Mouse (Mus musculus): ENCODE measurements around the gene Pgm3. TPM values are rescaled to one million over a fixed set of nuclear protein-coding genes. Genes with fewer than 3 reads are reported as not detected.

Gene Pgm3
- total RNA-seq, 2 experiments from 2014 or later, result 3.3 to 4.6 TPM

GRCm38 (mm10) chr9:86570261-86570890 lies 1.3 kb downstream of the Pgm3 start:
- no peak for DNase-seq (ENCODE audit: low spot score)

GRCm38 (mm10) chr9:86569314-86569910 lies 2.2 kb downstream of the Pgm3 start:
- DNase-seq (ENCODE audit: low spot score), result no peak

DNA sequence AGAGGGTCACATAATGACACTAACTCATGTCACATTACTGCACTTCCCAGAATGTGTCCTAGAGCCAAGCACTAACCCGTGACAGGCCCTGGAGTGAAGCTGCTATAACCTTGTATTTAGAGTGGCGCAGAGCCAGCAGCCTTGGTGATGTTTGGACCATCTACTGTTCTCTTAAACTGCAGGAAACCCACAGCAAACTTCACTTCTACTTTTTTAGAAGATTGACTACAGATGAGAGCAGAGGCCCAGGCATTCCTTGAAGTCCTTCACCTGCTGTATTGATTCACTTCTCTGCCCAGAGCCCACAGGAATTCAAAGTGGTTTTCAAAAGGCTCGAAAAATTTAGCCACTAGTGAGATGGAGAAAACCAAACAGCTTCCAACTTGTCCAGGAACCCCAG lies 11.1 kb downstream of the Pgm3 start:
- DNase-seq (ENCODE audit: low spot score), result no peak

GRCm38 (mm10) chr9:86554641-86555040 lies 17.0 kb downstream of the Pgm3 start:
- no peak for DNase-seq (ENCODE audit: low spot score)

- no peak for DNase-seq (ENCODE audit: low spot score)
Observed at GRCm38 (mm10) chr9:86553886-86554285, 17.8 kb downstream of the Pgm3 start.

DNA sequence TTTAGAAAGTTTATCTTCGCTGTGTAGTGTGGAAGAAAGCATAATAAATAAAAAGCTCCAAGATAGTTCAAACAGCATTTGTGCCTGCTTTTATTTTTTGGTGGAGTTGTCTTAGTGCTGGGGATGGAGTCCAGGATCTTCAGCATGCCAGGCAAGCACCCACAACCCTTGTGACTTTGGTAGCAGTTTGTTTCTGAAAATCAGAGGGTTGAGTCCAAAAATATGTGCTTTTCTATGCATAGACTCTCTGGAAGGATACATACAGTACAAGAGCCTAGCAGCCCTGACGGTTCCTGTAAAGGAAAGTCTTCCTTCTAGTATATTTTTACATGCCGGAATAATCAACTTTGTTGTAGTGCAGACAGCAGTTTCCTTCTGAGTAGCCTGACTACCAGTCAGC lies 20.9 kb downstream of the Pgm3 start:
- DNase-seq (ENCODE audit: low spot score), result no peak

DNA sequence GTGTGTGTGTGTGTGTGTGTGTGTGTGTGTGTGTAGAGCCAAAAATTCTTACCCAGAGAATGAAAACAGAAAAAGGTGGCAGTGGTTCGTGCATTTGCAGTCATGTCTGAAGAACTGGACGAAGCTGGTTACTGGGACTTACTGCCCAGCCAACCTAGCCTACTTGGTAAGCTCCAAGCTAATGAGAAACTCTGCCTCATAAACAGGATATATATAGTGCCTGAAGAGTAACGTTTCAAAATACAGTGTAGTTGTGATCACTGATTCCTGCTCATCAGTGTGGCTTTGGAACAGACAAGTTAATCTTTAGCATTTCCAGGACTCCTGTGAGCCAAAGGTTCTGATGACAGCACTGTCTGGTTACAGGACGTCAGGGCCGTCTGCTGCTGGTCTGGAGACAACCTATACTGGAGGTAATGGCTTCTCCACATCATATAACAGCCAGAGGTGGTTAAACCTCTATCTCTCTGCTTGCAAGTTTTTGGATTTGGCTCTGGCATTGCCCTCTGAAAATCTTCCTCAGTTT lies 21.9 kb downstream of the Pgm3 start:
- DNase-seq (ENCODE audit: low spot score), result no peak

DNA sequence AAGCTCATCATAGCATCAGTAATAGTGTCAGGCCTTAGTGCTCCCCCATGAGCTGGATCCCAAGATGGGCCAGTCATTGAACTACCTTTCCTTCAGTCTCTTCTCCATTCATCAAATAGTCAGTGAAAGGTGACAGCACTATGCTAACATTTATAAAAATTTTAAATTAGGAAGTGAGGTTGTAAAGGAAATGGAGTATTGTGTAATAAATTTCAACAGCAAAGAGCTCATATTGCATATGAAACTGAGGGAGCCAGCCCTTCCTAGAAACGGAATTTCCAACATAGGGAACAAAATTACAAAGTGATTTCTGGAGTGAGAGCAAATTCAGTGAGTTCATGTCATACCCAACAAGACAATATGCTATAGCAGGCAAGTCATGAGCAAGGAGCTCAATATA lies 27.1 kb downstream of the Pgm3 start:
- no peak for DNase-seq (ENCODE audit: low spot score)

GRCm38 (mm10) chr9:86543451-86543850 lies 28.2 kb downstream of the Pgm3 start:
- no peak for DNase-seq (ENCODE audit: low spot score)

DNA sequence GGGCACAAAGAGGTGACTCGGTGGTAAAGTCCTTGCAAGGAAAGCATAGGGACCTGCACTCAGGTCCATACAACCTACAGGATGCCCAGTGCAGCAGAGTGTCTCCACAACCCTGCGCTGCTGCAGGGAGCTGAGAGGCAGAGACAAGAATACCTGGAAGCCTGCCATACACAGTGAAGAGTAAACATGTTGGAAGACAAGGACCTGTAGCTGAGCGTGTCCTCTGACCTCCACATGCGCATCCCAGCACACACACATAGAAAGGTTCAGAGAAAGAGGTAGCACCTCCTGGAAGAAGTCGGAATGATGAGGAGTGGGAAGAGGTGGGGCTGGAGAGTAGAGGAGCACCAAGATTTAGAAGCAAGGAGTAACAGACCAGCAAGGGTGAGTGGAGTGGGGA lies 37.6 kb downstream of the Pgm3 start:
- no peak for DNase-seq (ENCODE audit: low spot score)

DNA sequence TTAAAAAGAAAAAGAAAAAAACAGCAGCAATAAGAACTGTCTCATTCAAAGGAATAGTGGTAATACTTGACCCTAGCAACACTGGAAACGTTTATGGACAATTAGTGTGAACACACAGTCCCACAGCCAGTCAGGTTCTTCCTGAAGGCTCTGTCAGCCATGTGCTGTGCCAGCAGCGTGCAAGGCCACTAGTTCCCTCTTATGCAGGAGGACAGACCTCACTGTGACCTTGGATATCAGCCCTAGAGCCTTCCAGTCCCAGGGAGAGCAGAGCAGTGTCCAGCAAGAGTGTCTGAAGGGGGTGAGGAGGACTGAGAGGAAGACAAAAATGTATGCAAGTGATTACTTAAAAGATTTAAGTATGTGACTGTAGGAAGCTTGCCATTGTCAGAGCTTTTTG lies 46.0 kb downstream of the Pgm3 start:
- no peak for DNase-seq (ENCODE audit: low spot score)

DNA sequence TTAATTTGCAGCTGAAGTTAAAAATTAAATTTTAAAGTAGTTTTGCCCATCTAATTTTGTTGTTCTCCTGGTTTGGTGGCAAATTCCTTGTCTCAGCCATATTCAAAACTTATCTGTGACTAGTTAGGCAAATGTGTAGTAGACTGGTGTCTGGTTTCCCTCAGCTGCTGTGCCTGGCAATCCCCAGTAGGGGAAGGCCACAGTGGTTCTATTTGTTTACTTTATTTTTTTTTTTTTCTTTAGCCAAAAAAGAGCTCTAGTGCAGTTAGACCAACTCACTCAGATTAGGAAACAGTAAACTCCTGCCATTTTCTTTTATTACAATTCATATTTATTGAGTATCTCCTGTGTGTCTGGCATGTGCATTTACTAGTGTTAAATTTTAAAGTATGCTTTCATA lies 49.3 kb downstream of the Pgm3 start:
- no peak for DNase-seq (ENCODE audit: low spot score)

DNA sequence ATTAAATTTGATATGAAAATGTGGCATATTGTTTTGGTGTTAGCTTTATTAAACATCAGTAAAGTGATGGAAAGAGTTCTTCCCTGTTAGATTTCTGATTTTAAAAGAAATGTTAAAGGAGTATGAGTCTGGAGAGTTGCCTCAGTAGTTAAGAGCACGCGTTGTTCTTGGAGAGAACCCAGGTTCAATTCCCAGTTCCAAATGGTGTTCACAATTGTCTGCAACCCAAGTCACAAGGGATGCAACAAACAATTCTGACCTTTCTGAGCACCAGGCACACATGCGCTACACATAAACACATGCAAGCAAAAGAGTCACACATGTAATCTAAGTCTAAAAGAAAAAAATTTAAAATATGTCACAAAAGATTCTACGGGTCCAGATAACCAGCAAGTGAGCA lies 56.8 kb downstream of the Pgm3 start:
- DNase-seq (ENCODE audit: low spot score), result peak; percentile 63

- peak; percentile 17 for DNase-seq (ENCODE audit: low spot score)
Observed at GRCm38 (mm10) chr9:86514390-86514789, 57.3 kb downstream of the Pgm3 start.

- DNase-seq (ENCODE audit: low spot score), result peak; percentile 19
Observed at GRCm38 (mm10) chr9:86513733-86514132, 57.9 kb downstream of the Pgm3 start.

DNA sequence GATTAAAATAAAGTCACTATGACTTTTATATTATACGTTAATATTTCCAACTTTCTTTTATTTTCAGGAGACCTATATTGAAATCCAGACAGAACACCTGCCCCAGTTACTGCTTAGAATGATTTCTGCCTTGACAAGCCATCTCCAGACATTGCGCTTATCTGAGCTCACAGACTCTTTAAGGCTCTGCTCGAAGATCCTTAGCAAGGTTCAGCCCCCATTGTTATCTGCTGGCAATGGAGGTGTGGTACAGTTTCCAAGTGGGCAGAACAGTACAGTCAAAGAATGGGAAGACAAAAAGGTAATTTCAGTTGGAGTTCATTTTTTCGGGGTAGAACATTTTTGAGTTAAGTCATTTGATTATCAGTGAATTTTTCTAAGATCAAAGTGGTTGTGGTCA lies 64.2 kb downstream of the Pgm3 start:
- DNase-seq (ENCODE audit: low spot score), result no peak

Other genes starting within 250 kb of the Pgm3 start
- 1 to 10 TPM; 4.3 to 4.5 TPM for gene Ube2cbp, start 106.9 kb downstream of the Pgm3 start, total RNA-seq (2021)
- 10 to 100 TPM in 1 of 2 experiments, 1 to 10 TPM in 1; 9.8 to 10.3 TPM for gene Dop1a, start 104.7 kb downstream of the Pgm3 start, total RNA-seq (2021)
- under 1 TPM; 0.28 to 0.34 TPM for gene Rwdd2a, start 149 bp upstream of the Pgm3 start, total RNA-seq (2021)
- gene Me1, start 124.1 kb upstream of the Pgm3 start, total RNA-seq (2021), result 100 to 1,000 TPM; 189 to 224 TPM
- gene Prss35, start 171.8 kb upstream of the Pgm3 start, total RNA-seq (2021), result under 1 TPM in 1 of 2 experiments, not detected in 1; 0.12 TPM

Measured in gastrocnemius, adult 18-20 months (tissue).